Mouse (Mus musculus): Measurements from ENCODE around the gene Arid3c. TPM values are rescaled to one million over a fixed set of nuclear protein-coding genes. Genes with fewer than 3 reads are reported as not detected.

Arid3c gene
- polyA plus RNA-seq, 1 experiment from 2014 or later = 1.2 TPM

GRCm38 (mm10) chr4:41739260-41739659, 8.3 kb upstream of the Arid3c start:
- 91% methylated on average over 13 of the region's 13 CpGs for WGBS
- H3K27me3 ChIP-seq (ENCODE audit: control insufficient read depth, insufficient read depth, low read length) = no peaks in the 10 kb centered on the region
- DNase-seq (ENCODE audit: low spot score) (no peak), ATAC-seq (ENCODE audit: insufficient read depth, low FRiP score, low TSS enrichment) (no peak)
- H3K4me3 ChIP-seq (ENCODE audit: low read depth, low read length) = no peak overlapping the region
- H3K4me1 ChIP-seq (ENCODE audit: control insufficient read depth, insufficient read depth, low read length) = peaks cover 6% of the 10 kb centered on the region; the same call in 1 of the 2 replicates
- no peaks in the 10 kb centered on the region for H3K9me3 ChIP-seq (ENCODE audit: control insufficient read depth, low read length)
- H3K36me3 ChIP-seq (ENCODE audit: control insufficient read depth, insufficient read depth, low read length) = peaks cover 2% of the 10 kb centered on the region
- no peak overlapping the region for H3K4me2 ChIP-seq (ENCODE audit: low read depth)
- H3K9ac ChIP-seq (ENCODE audit: low read length) = no peak overlapping the region
- H3K27ac ChIP-seq (ENCODE audit: low read depth, low read length) = no peak overlapping the region

- H3K9ac ChIP-seq (ENCODE audit: low read length) = no peak overlapping the region
- DNase-seq (ENCODE audit: low spot score) = no peak
- no peak for ATAC-seq (ENCODE audit: insufficient read depth, low FRiP score, low TSS enrichment)
- peaks cover 2% of the 10 kb centered on the region for H3K36me3 ChIP-seq (ENCODE audit: control insufficient read depth, insufficient read depth, low read length)
- H3K4me2 ChIP-seq (ENCODE audit: low read depth) = no peak overlapping the region
- no peaks in the 10 kb centered on the region for H3K9me3 ChIP-seq (ENCODE audit: control insufficient read depth, low read length)
- peaks cover 6% of the 10 kb centered on the region; the same call in 1 of the 2 replicates for H3K4me1 ChIP-seq (ENCODE audit: control insufficient read depth, insufficient read depth, low read length)
- 81% methylated on average over 1 of the region's 1 CpGs for WGBS
- H3K27ac ChIP-seq (ENCODE audit: low read depth, low read length) = no peak overlapping the region
- no peak overlapping the region for H3K4me3 ChIP-seq (ENCODE audit: low read depth, low read length)
- peaks cover 1% of the 10 kb centered on the region; the same call in 1 of the 2 replicates for H3K27me3 ChIP-seq (ENCODE audit: control insufficient read depth, insufficient read depth, low read length)
These were observed 7.3 kb upstream of the Arid3c start for GRCm38 (mm10) chr4:41738256-41738603.

- WGBS = 54% methylated on average over 8 of the region's 8 CpGs
- H3K27me3 ChIP-seq (ENCODE audit: control insufficient read depth, insufficient read depth, low read length) = peaks cover 6% of the 10 kb centered on the region; the same call in 1 of the 2 replicates
- ATAC-seq (ENCODE audit: insufficient read depth, low FRiP score, low TSS enrichment) = no peak
These were observed 6.8 kb upstream of the Arid3c start for GRCm38 (mm10) chr4:41737602-41738255.

GRCm38 (mm10) chr4:41726826-41727621, 3.9 kb downstream of the Arid3c start:
- Histone ChIP-seq H3K27ac (ENCODE audit: low read depth, low read length) (no peak overlapping the region), H3K9ac (ENCODE audit: low read length) (peak overlapping the region; percentile 29), H3K36me3 (ENCODE audit: control insufficient read depth, insufficient read depth, low read length) (no peaks in the 10 kb centered on the region), H3K27me3 (ENCODE audit: control insufficient read depth, insufficient read depth, low read length) (peaks cover 65% of the 10 kb centered on the region), H3K4me3 (ENCODE audit: low read depth, low read length) (no peak overlapping the region), H3K4me2 (ENCODE audit: low read depth) (peak overlapping the region; percentile 22), H3K4me1 (ENCODE audit: control insufficient read depth, insufficient read depth, low read length) (peaks cover 13% of the 10 kb centered on the region; the same call in 1 of the 2 replicates), H3K9me3 (ENCODE audit: control insufficient read depth, low read length) (no peaks in the 10 kb centered on the region)
- peak; percentile 69; the same call in 1 of the 2 replicates for ATAC-seq (ENCODE audit: insufficient read depth, low FRiP score, low TSS enrichment)
- whole genome bisulfite sequencing = 12% methylated on average over 20 of the region's 20 CpGs
- peak; percentile 78 for DNase-seq (ENCODE audit: low spot score)

More at GRCm38 (mm10) chr4:41737602-41738255, 6.8 kb upstream of the Arid3c start:
- H3K4me3 ChIP-seq (ENCODE audit: low read depth, low read length) = no peak overlapping the region
- no peaks in the 10 kb centered on the region for H3K9me3 ChIP-seq (ENCODE audit: control insufficient read depth, low read length)
- no peak overlapping the region for H3K4me2 ChIP-seq (ENCODE audit: low read depth)
- peaks cover 6% of the 10 kb centered on the region; the same call in 1 of the 2 replicates for H3K4me1 ChIP-seq (ENCODE audit: control insufficient read depth, insufficient read depth, low read length)
- peak; percentile 78 for DNase-seq (ENCODE audit: low spot score)
- H3K9ac ChIP-seq (ENCODE audit: low read length) = no peak overlapping the region
- no peak overlapping the region for H3K27ac ChIP-seq (ENCODE audit: low read depth, low read length)
- peaks cover 2% of the 10 kb centered on the region for H3K36me3 ChIP-seq (ENCODE audit: control insufficient read depth, insufficient read depth, low read length)

- Histone ChIP-seq H3K36me3 (ENCODE audit: control insufficient read depth, insufficient read depth, low read length) (peaks cover 3% of the 10 kb centered on the region; the same call in 1 of the 2 replicates), H3K9ac (ENCODE audit: low read length) (peak within 1 kb of the TSS; percentile 72), H3K9me3 (ENCODE audit: control insufficient read depth, low read length) (no peaks in the 10 kb centered on the region), H3K4me1 (ENCODE audit: control insufficient read depth, insufficient read depth, low read length) (peaks cover 8% of the 10 kb centered on the region; the same call in 1 of the 2 replicates), H3K4me2 (ENCODE audit: low read depth) (peak within 1 kb of the TSS; percentile 80), H3K27me3 (ENCODE audit: control insufficient read depth, insufficient read depth, low read length) (peaks cover 30% of the 10 kb centered on the region), H3K27ac (ENCODE audit: low read depth, low read length) (no peak within 1 kb of the TSS), H3K4me3 (ENCODE audit: low read depth, low read length) (peak within 1 kb of the TSS; percentile 71)
- DNase-seq (ENCODE audit: low spot score) = peak; percentile 89
- ATAC-seq (ENCODE audit: insufficient read depth, low FRiP score, low TSS enrichment) = peak; percentile 90
- WGBS = 0% methylated on average over 27 of the region's 27 CpGs
These were observed 8.0 kb downstream of the Arid3c start, which contains the start of gene Dctn3 for GRCm38 (mm10) chr4:41722918-41723351. Gene Dctn3 (minus strand): TSS chr4:41723170.

- 68% methylated on average over 6 of the region's 6 CpGs for WGBS
- no peak for ATAC-seq (ENCODE audit: insufficient read depth, low FRiP score, low TSS enrichment)
- Histone ChIP-seq H3K36me3 (ENCODE audit: control insufficient read depth, insufficient read depth, low read length) (peaks cover 5% of the 10 kb centered on the region; the same call in 1 of the 2 replicates), H3K4me3 (ENCODE audit: low read depth, low read length) (no peak overlapping the region), H3K27me3 (ENCODE audit: control insufficient read depth, insufficient read depth, low read length) (no peaks in the 10 kb centered on the region), H3K9me3 (ENCODE audit: control insufficient read depth, low read length) (no peaks in the 10 kb centered on the region), H3K9ac (ENCODE audit: low read length) (no peak overlapping the region), H3K4me2 (ENCODE audit: low read depth) (no peak overlapping the region), H3K4me1 (ENCODE audit: control insufficient read depth, insufficient read depth, low read length) (peaks cover 13% of the 10 kb centered on the region), H3K27ac (ENCODE audit: low read depth, low read length) (no peak overlapping the region)
- no peak for DNase-seq (ENCODE audit: low spot score)
These were observed 14.1 kb downstream of the Arid3c start for GRCm38 (mm10) chr4:41716834-41717233.

- 83% methylated on average over 5 of the region's 5 CpGs for WGBS
- DNase-seq (ENCODE audit: low spot score) (no peak), ATAC-seq (ENCODE audit: insufficient read depth, low FRiP score, low TSS enrichment) (no peak)
- H3K4me3 ChIP-seq (ENCODE audit: low read depth, low read length) = no peak overlapping the region
- no peaks in the 10 kb centered on the region for H3K27me3 ChIP-seq (ENCODE audit: control insufficient read depth, insufficient read depth, low read length)
- peaks cover 15% of the 10 kb centered on the region for H3K4me1 ChIP-seq (ENCODE audit: control insufficient read depth, insufficient read depth, low read length)
- H3K27ac ChIP-seq (ENCODE audit: low read depth, low read length) = no peak overlapping the region
- H3K9ac ChIP-seq (ENCODE audit: low read length) = no peak overlapping the region
- no peaks in the 10 kb centered on the region for H3K9me3 ChIP-seq (ENCODE audit: control insufficient read depth, low read length)
- H3K36me3 ChIP-seq (ENCODE audit: control insufficient read depth, insufficient read depth, low read length) = peaks cover 9% of the 10 kb centered on the region; the same call in 1 of the 2 replicates
- no peak overlapping the region for H3K4me2 ChIP-seq (ENCODE audit: low read depth)
These were observed 15.3 kb downstream of the Arid3c start for GRCm38 (mm10) chr4:41715596-41715995.

- H3K27me3 ChIP-seq (ENCODE audit: control insufficient read depth, insufficient read depth, low read length) = no peaks in the 10 kb centered on the region
- peaks cover 9% of the 10 kb centered on the region; the same call in 1 of the 2 replicates for H3K36me3 ChIP-seq (ENCODE audit: control insufficient read depth, insufficient read depth, low read length)
- peaks cover 15% of the 10 kb centered on the region for H3K4me1 ChIP-seq (ENCODE audit: control insufficient read depth, insufficient read depth, low read length)
- H3K4me2 ChIP-seq (ENCODE audit: low read depth) = no peak overlapping the region
- no peak for ATAC-seq (ENCODE audit: insufficient read depth, low FRiP score, low TSS enrichment)
- no peak for DNase-seq (ENCODE audit: low spot score)
- H3K4me3 ChIP-seq (ENCODE audit: low read depth, low read length) = no peak overlapping the region
- 81% methylated on average over 8 of the region's 8 CpGs for WGBS
- no peak overlapping the region for H3K27ac ChIP-seq (ENCODE audit: low read depth, low read length)
- no peak overlapping the region for H3K9ac ChIP-seq (ENCODE audit: low read length)
- H3K9me3 ChIP-seq (ENCODE audit: control insufficient read depth, low read length) = no peaks in the 10 kb centered on the region
These were observed 15.9 kb downstream of the Arid3c start for GRCm38 (mm10) chr4:41715082-41715481.

All from neural tube, embryonic 11.5 days (tissue).